Comparison of ENCODE assay signal across 15 mouse cellular contexts in the genomic region with DNA sequence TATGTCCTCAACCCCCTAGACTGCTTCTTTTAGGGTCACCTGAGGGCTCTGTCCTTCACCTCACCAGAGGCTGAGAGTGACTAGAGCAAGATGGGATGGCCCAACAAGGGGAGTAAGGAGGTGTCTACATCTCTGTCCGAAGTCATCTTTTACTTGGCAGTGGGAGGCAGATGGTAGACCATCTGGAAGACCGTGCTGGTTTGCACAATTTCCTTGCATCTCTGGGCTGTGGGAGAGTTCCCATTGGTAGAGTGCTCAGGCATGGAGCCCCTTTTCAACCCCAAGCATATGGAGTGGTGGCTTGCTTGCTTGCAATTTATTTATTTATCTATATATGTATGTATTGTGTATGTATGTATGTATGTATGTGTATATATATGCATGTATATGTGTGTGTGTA.
A peak's percentile ranks its signal among the peaks of the same experiment; 100 is the strongest.
DNase-seq lines count a peak whose midpoint lies in the region; ATAC-seq and TF ChIP-seq lines count a peak whose summit lies in the region.
"Had no signal": no experiment of that assay in that cellular context is flagged by ENCODE, and none has a peak within 500 bp of the region (broad histone marks: within the 10 kb centered on the region; RNA-seq: fewer than 3 reads in every experiment).

No protein-coding gene starts in this region.

- DNase-seq in forebrain, embryonic 11.5 days (ENCODE audit: low spot score) = no peak
- DNase-seq in limb, embryonic 10.5 days (ENCODE audit: low spot score) = no peak
- DNase-seq in midbrain, postnatal 0 days (ENCODE audit: low spot score) = no peak
- DNase-seq in liver, postnatal 0 days = no peak
- DNase-seq in gastrocnemius, postnatal 25 days = no peak
- no peak for DNase-seq in kidney, adult 8-10 months
- DNase-seq: cerebellum, adult 11 months; heart, adult 11 months; kidney, adult 9 months; spleen, adult 18-20 months; thymus, postnatal 14 days had no signal

- peaks cover 4% of the 10 kb centered on the region; the same call in 1 of the 2 replicates for H3K27me3 ChIP-seq in forebrain, embryonic 12.5 days
- H3K27me3 ChIP-seq in forebrain, embryonic 11.5 days (ENCODE audit: control insufficient read depth, insufficient read depth, low read length) = no peaks in the 10 kb centered on the region; the same call in 1 of the 2 replicates
- H3K27me3 ChIP-seq in forebrain, embryonic 16.5 days (replicated peaks; ENCODE audit: control insufficient read depth, insufficient read depth, low read length) = no peaks in the 10 kb centered on the region
- H3K27me3 ChIP-seq in limb, embryonic 10.5 days (ENCODE audit: low read depth, poor library complexity, severe bottlenecking) = no peaks in the 10 kb centered on the region
- no peaks in the 10 kb centered on the region for H3K27me3 ChIP-seq in midbrain, postnatal 0 days (ENCODE audit: insufficient read depth, low read length)
- H3K27me3 ChIP-seq in liver, postnatal 0 days (ENCODE audit: insufficient read depth, low read length) = no peaks in the 10 kb centered on the region
- H3K27me3 ChIP-seq: embryonic facial prominence, embryonic 15.5 days; heart, embryonic 15.5 days had no signal

- no peak overlapping the region for H3K9ac ChIP-seq in forebrain, embryonic 12.5 days
- H3K9ac ChIP-seq in forebrain, embryonic 11.5 days (ENCODE audit: low read length) = no peak overlapping the region
- no peak overlapping the region for H3K9ac ChIP-seq in forebrain, embryonic 16.5 days (replicated peaks; ENCODE audit: low read depth, low read length)
- H3K9ac ChIP-seq in midbrain, postnatal 0 days (replicated peaks; ENCODE audit: low read length, poor library complexity, severe bottlenecking) = no peak overlapping the region
- H3K9ac ChIP-seq in liver, postnatal 0 days (replicated peaks) = no peak overlapping the region
- H3K9ac ChIP-seq: embryonic facial prominence, embryonic 15.5 days; heart, embryonic 15.5 days had no signal

- H3K9me3 ChIP-seq in forebrain, embryonic 12.5 days = no peaks in the 10 kb centered on the region
- H3K9me3 ChIP-seq in forebrain, embryonic 11.5 days (ENCODE audit: control insufficient read depth, low read length) = no peaks in the 10 kb centered on the region
- H3K9me3 ChIP-seq in forebrain, embryonic 16.5 days (ENCODE audit: control insufficient read depth, low read length) = no peaks in the 10 kb centered on the region
- H3K9me3 ChIP-seq in limb, embryonic 10.5 days (replicated peaks) = no peaks in the 10 kb centered on the region
- no peaks in the 10 kb centered on the region for H3K9me3 ChIP-seq in midbrain, postnatal 0 days (ENCODE audit: low read length)
- H3K9me3 ChIP-seq in liver, postnatal 0 days (ENCODE audit: low read length) = no peaks in the 10 kb centered on the region
- H3K9me3 ChIP-seq: embryonic facial prominence, embryonic 15.5 days; heart, embryonic 15.5 days had no signal

- H3K36me3 ChIP-seq in forebrain, embryonic 12.5 days (replicated peaks) = no peaks in the 10 kb centered on the region
- H3K36me3 ChIP-seq in forebrain, embryonic 11.5 days (ENCODE audit: control insufficient read depth, insufficient read depth, low read length) = no peaks in the 10 kb centered on the region
- no peaks in the 10 kb centered on the region; the same call in 1 of the 2 replicates for H3K36me3 ChIP-seq in forebrain, embryonic 16.5 days (ENCODE audit: control insufficient read depth, insufficient read depth)
- H3K36me3 ChIP-seq in limb, embryonic 10.5 days = peaks cover 15% of the 10 kb centered on the region
- H3K36me3 ChIP-seq in midbrain, postnatal 0 days (ENCODE audit: insufficient read depth, low read length) = no peaks in the 10 kb centered on the region
- H3K36me3 ChIP-seq in liver, postnatal 0 days (replicated peaks; ENCODE audit: insufficient read depth, low read length) = no peaks in the 10 kb centered on the region
- H3K36me3 ChIP-seq: embryonic facial prominence, embryonic 15.5 days; heart, embryonic 15.5 days had no signal

- peaks cover 59% of the 10 kb centered on the region for H3K4me1 ChIP-seq in forebrain, embryonic 12.5 days
- H3K4me1 ChIP-seq in forebrain, embryonic 11.5 days (replicated peaks; ENCODE audit: control insufficient read depth, insufficient read depth, low read length) = peaks cover 6% of the 10 kb centered on the region
- peaks cover 27% of the 10 kb centered on the region for H3K4me1 ChIP-seq in forebrain, embryonic 16.5 days (replicated peaks; ENCODE audit: control insufficient read depth, insufficient read depth, low read length)
- H3K4me1 ChIP-seq in limb, embryonic 10.5 days = peaks cover 55% of the 10 kb centered on the region
- H3K4me1 ChIP-seq in midbrain, postnatal 0 days (ENCODE audit: insufficient read depth, low read length) = peaks cover 7% of the 10 kb centered on the region
- H3K4me1 ChIP-seq in liver, postnatal 0 days (ENCODE audit: insufficient read depth) = peaks cover 13% of the 10 kb centered on the region

- no peak overlapping the region for H3K4me2 ChIP-seq in forebrain, embryonic 12.5 days
- H3K4me2 ChIP-seq in forebrain, embryonic 11.5 days (ENCODE audit: low read depth, low read length, severe bottlenecking) = no peak overlapping the region
- H3K4me2 ChIP-seq in forebrain, embryonic 16.5 days (ENCODE audit: low read length) = no peak overlapping the region
- H3K4me2 ChIP-seq in midbrain, postnatal 0 days (ENCODE audit: low read depth, low read length, poor library complexity, severe bottlenecking) = no peak overlapping the region
- no peak overlapping the region for H3K4me2 ChIP-seq in liver, postnatal 0 days (ENCODE audit: low read depth, low read length)
- H3K4me2 ChIP-seq: embryonic facial prominence, embryonic 15.5 days; heart, embryonic 15.5 days had no signal

- peak overlapping the region; percentile 83 for H3K27ac ChIP-seq in forebrain, embryonic 12.5 days
- no peak overlapping the region for H3K27ac ChIP-seq in forebrain, embryonic 11.5 days (ENCODE audit: low read depth, low read length)
- H3K27ac ChIP-seq in forebrain, embryonic 16.5 days (ENCODE audit: low read length) = peak overlapping the region; percentile 60; the same call in 1 of the 2 replicates
- peak overlapping the region; percentile 2; the same call in 1 of the 2 replicates for H3K27ac ChIP-seq in limb, embryonic 10.5 days
- H3K27ac ChIP-seq in midbrain, postnatal 0 days (ENCODE audit: low read depth, low read length) = peak overlapping the region; percentile 66; the same call in 1 of the 2 replicates
- no peak overlapping the region for H3K27ac ChIP-seq in liver, postnatal 0 days (ENCODE audit: low read depth)
- H3K27ac ChIP-seq: embryonic facial prominence, embryonic 15.5 days; heart, embryonic 15.5 days had no signal

- TF ChIP-seq CTCF in midbrain, postnatal 0 days (IDR thresholded peaks at IDR 0.05) = no peak
- no peak for TF ChIP-seq CTCF in liver, postnatal 0 days (IDR thresholded peaks at IDR 0.05; ENCODE audit: low read depth)

- ATAC-seq in forebrain, embryonic 12.5 days (ENCODE audit: low FRiP score) = 0 out of 2 replicates have a peak, but pooled peaks have one; percentile 13
- no peak for ATAC-seq in forebrain, embryonic 11.5 days (replicated peaks; ENCODE audit: low FRiP score)
- peak; percentile 61 for ATAC-seq in forebrain, embryonic 16.5 days
- ATAC-seq in midbrain, postnatal 0 days (ENCODE audit: low FRiP score) = 0 out of 2 replicates have a peak, but pooled peaks have one; percentile 19
- no peak for ATAC-seq in liver, postnatal 0 days

- H3K4me3 ChIP-seq in forebrain, embryonic 12.5 days (replicated peaks) = no peak overlapping the region
- no peak overlapping the region for H3K4me3 ChIP-seq in forebrain, embryonic 11.5 days (ENCODE audit: low read depth, low read length)
- H3K4me3 ChIP-seq in forebrain, embryonic 16.5 days (replicated peaks; ENCODE audit: low read length) = no peak overlapping the region
- no peak overlapping the region for H3K4me3 ChIP-seq in limb, embryonic 10.5 days
- no peak overlapping the region for H3K4me3 ChIP-seq in midbrain, postnatal 0 days (ENCODE audit: low read depth, low read length)
- H3K4me3 ChIP-seq in liver, postnatal 0 days (ENCODE audit: low read depth, low read length) = no peak overlapping the region
- H3K4me3 ChIP-seq: embryonic facial prominence, embryonic 15.5 days; heart, embryonic 15.5 days had no signal

- TF ChIP-seq EP300 in liver, postnatal 0 days (IDR thresholded peaks at IDR 0.05; ENCODE audit: low read depth) = no peak

- WGBS in forebrain, embryonic 12.5 days = 74% methylated on average over 2 of the region's 2 CpGs
- 74% methylated on average over 2 of the region's 2 CpGs for WGBS in forebrain, embryonic 11.5 days
- WGBS in forebrain, embryonic 16.5 days = 42% methylated on average over 2 of the region's 2 CpGs
- 84% methylated on average over 2 of the region's 2 CpGs for WGBS in limb, embryonic 10.5 days
- WGBS in midbrain, postnatal 0 days = 57% methylated on average over 2 of the region's 2 CpGs
- WGBS in liver, postnatal 0 days (ENCODE audit: insufficient replicate concordance) = 67% methylated on average over 2 of the region's 2 CpGs

Comparison
In these comparisons a context has a peak if more than half of its experiments do, and no peak if none do; other contexts are left out.
1. ATAC-seq: peak in forebrain, embryonic 12.5 days (single experiment), forebrain, embryonic 16.5 days (single experiment) and midbrain, postnatal 0 days (single experiment); none in forebrain, embryonic 11.5 days (single experiment) and liver, postnatal 0 days (single experiment).
2. H3K27ac ChIP-seq: peak in forebrain, embryonic 12.5 days (single experiment), forebrain, embryonic 16.5 days (single experiment), limb, embryonic 10.5 days (single experiment) and midbrain, postnatal 0 days (single experiment); none in forebrain, embryonic 11.5 days (single experiment) and liver, postnatal 0 days (single experiment).